Mouse (Mus musculus) large intestine, adult 2 months (tissue): ENCODE data around the gene Kcnj10. TPM values are rescaled to one million over a fixed set of nuclear protein-coding genes. Genes with fewer than 3 reads are reported as not detected.

Experiments
- DNase-seq: peaks from one replicate; pipeline ENCODE4 v3.0.0-alpha.2; 2012; ENCODE audit warnings: low read depth, low spot score
- WGBS: fragments of 180-500 bp; shearing (Covaris S2); methylation state at CpG from one replicate; pipeline ENCODE4 v1.1.7; 2018; 5-methylcytosine and 5-hydroxymethylcytosine counted together
- polyA plus RNA-seq: library from polyadenylated mRNA; depleted of rRNA; stranded (reverse); fragments of >200 nt; gene quantifications from 2 replicates; pipeline ENCODE4 v1.2.3, GENCODE M21; 2012; rRNA removed

The Kcnj10 gene
- polyA plus RNA-seq = 0.86 and 1.5 TPM in 2 replicates

GRCm38 (mm10) chr1:172340729-172341321 lies at the start of gene Kcnj10:
Gene Kcnj10 (plus strand): TSS chr1:172341210.
- 3% methylated on average over 38 of the region's 38 CpGs for WGBS
- no peak for DNase-seq

- WGBS = 51% methylated on average over 2 of the region's 2 CpGs
These were observed 48.1 kb upstream of the Kcnj10 start for GRCm38 (mm10) chr1:172292880-172293279.

DNA sequence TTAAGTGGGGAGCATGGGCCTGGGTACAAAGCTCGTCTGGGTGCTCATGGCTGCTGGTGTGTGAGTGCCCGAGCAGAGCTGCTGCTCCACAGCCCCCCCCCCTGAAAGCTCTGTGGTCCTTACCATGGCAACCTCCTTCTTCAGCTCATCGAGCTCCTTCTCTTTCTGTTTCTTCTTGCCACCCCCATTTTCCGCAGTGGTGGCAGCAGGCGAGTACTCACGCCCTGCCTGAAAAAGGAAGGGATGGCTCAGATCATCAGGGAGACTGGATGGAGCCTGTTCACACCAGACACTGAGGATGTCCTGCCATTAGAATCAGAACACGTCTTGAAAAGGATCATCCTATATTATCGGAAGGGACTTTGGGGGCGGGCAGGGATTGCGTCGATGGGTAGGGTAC lies 47.6 kb upstream of the Kcnj10 start:
- 93% methylated on average over 11 of the region's 11 CpGs for WGBS
- no peak for DNase-seq

More at GRCm38 (mm10) chr1:172292880-172293279, 48.1 kb upstream of the Kcnj10 start:
- no peak for DNase-seq

GRCm38 (mm10) chr1:172295751-172296197 lies 45.2 kb upstream of the Kcnj10 start:
- 67% methylated on average over 4 of the region's 4 CpGs for WGBS
- DNase-seq = no peak

DNA sequence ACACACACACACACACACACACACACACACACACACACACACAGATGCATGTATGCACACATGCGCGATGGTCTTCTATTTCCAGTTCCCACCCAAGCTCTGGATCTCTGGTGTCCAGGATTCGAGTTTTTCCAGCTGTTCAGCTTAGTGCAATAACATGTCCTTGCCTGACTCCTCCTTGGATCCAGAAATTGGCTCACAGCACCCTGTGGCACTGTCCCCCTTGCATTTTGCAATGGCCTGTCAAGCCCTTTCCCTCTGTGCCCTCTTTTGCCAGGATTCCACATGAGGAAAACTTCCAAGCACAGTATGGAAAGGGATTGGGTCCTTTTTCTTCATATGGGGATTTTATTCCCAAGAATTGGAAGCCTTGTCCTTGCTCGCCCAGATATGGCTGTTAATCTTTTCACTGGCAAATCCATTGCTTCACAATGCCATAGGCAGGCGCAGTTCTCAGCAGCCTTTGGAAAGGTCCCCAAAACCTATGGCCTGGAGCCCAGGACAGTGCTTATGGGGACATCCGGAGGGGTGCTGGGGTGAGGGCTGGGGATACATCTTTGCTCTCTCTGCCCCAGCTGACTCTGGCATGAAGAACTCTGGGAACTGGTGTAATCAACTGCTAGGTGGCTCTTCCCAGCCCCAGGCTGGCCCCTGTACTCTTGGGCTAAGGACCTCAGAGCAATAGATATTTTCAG lies 44.0 kb upstream of the Kcnj10 start:
- WGBS = 65% methylated on average over 6 of the region's 6 CpGs
- DNase-seq = no peak

DNA sequence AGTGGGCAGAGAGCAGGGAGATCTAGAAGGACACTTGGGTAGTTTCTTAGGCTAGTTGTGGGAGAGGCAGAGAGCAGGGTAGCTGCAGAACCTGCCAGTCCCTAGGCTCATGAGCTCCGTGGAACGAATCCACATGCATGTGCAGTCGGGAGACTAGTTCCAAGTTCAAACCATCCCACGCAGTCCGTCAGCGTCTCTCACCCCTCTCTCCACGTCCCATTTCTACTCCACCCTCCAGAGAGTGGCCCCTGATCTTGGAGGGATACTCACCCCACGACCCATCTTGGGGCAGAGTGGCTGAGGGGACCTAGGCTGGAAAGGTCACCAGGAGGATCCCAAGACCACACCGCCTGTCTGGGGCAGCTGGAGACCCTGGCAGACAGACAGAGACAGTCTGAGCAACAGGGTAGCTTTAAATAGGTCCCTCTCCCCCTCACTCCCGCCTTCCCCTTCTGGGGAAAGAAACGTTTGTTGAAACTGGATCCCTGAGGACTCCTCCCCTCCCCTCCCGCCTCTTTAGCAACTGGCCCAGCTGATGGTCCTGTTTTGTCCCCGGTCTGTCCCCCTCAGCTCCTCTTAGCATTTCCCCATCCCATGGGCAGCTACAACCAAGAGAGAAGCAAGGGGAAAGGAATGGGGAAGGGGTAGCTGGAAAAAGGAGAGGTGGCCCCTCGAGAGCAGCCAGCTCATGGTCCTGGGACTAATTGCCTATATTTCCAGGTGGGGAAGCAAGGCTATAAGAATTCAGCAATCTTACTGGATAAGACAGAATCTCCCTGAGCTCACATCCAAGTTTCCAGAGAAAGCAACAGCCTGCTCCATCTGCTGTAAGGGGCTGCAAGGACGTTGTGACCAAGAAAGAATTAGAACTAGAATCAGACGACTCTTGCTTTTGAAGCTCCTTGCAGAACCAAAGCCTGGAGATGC lies 43.1 kb upstream of the Kcnj10 start, which contains the start of gene Atp1a2:
Atp1a2 (minus strand) TSS at position 454 of the 927 bp plus-strand sequence.
- WGBS = 14% methylated on average over 16 of the region's 16 CpGs
- DNase-seq = no peak

GRCm38 (mm10) chr1:172299528-172299927 lies 41.5 kb upstream of the Kcnj10 start:
- no peak for DNase-seq
- WGBS = 76% methylated on average over 7 of the region's 7 CpGs

DNA sequence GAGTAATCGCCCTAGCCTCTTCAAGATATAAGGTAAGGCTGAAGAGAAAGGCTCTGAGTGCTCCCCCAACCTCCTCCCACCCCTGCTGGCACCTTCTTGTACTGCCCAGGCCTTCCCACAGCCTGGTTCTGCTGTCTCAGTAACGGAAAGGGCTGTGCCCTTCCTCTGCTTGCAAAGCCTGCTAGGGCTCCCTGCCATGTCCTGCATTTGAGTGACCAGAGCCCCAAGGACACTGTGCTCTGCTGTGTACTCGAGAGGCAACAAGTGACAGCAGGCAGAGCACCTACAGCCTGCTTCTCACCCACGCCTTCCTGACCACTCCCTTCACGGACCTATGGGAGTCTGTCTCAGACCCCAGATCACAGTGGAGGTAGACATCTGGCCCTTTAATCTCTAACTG lies 40.8 kb upstream of the Kcnj10 start:
- no peak for DNase-seq
- WGBS = 65% methylated on average over 5 of the region's 5 CpGs

- WGBS = 75% methylated on average over 12 of the region's 12 CpGs
- no peak for DNase-seq
These were observed 39.8 kb upstream of the Kcnj10 start for GRCm38 (mm10) chr1:172301180-172301579.

DNA sequence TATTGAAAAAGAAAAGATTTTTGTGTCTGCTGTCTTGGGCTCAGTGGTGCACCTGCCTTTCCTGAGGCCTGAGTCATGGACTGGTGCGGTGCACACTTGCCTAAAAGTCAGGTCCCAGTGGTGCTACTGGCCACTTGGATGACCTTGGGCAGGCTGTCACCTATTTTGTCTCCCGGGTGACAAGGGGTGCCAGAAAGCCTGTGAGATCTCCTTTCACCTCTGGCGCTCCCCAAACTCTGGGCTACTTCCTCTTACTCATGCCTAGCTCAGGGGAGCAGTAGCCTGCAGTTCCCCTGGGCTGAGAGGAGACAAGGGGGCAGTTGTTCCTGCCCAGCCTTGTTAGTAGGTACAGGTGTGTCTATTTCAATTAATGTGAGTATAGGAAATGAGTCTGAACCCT lies 38.7 kb upstream of the Kcnj10 start:
- no peak for DNase-seq
- WGBS = 42% methylated on average over 3 of the region's 3 CpGs

DNA sequence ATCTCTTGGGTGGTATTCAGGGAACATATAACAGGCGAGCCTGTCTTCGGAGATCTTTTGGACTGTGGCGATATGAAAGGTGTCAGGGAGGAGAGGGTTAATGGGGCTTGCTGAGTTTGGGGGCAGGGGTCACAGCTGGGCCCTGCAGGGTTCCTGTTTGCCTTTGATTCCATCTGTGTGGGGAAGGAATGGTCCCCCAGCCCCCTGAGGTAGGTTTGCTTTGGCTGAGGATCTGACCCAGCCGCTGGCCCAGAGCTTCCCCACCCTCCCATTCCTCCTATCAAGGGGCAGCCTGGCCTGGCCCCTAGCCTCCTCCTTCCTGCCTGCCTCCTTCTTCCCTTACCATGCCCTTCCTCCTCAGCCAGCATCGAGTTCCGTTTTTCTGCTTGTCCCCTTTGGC lies 38.2 kb upstream of the Kcnj10 start:
- DNase-seq = no peak
- 67% methylated on average over 6 of the region's 6 CpGs for WGBS

- WGBS = 74% methylated on average over 6 of the region's 6 CpGs
These were observed 36.6 kb upstream of the Kcnj10 start for GRCm38 (mm10) chr1:172304443-172304842.

GRCm38 (mm10) chr1:172305153-172305552 lies 35.9 kb upstream of the Kcnj10 start:
- 93% methylated on average over 2 of the region's 2 CpGs for WGBS
- no peak for DNase-seq

More at GRCm38 (mm10) chr1:172304443-172304842, 36.6 kb upstream of the Kcnj10 start:
- DNase-seq = no peak

- no peak for DNase-seq
- WGBS = 84% methylated on average over 3 of the region's 3 CpGs
These were observed 35.4 kb upstream of the Kcnj10 start for GRCm38 (mm10) chr1:172305635-172306034.

DNA sequence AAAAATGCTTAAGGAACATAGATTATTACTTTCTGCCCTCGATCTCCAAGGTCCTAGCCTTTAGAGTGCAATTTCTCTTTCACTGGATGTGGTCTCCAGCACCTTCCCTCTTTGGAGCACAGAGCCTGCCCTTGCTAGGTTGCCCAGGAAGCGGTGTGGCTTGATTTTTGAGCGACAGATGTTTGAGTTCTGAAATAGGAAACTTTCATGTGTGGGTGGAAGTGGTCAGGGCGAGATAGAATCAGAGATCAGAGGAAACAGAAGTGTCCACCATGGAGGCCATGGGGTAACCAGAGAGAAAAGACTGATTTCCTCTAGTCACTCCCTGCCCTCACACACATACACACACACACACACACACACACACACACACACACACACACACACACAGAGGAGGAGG lies 34.8 kb upstream of the Kcnj10 start:
- DNase-seq = no peak
- 85% methylated on average over 4 of the region's 4 CpGs for WGBS

DNA sequence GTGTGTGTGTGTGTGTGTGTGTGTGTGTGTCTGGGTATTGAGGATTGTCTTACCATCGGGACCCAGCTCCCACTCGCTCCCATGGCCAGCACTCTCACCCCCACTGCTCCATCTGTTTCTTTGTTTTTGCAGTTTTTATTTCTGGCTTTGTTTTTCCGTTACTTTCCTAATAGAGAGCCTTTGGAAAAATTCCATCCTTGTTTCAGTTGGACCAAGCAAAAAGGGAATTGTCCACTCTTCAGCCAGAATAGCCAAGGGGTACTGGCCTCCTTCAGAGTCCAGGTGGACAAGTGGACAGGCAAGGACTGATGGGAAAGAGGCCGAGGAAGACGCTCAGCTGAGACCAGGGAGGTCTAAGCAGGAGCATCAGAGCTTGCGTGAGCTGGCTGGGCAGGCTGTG lies 34.1 kb upstream of the Kcnj10 start:
- 72% methylated on average over 6 of the region's 6 CpGs for WGBS

GRCm38 (mm10) chr1:172307936-172308335 lies 33.1 kb upstream of the Kcnj10 start:
- 37% methylated on average over 10 of the region's 10 CpGs for WGBS
- peak; percentile 28 for DNase-seq

More for the DNA sequence above, 34.1 kb upstream of the Kcnj10 start:
- no peak for DNase-seq

DNA sequence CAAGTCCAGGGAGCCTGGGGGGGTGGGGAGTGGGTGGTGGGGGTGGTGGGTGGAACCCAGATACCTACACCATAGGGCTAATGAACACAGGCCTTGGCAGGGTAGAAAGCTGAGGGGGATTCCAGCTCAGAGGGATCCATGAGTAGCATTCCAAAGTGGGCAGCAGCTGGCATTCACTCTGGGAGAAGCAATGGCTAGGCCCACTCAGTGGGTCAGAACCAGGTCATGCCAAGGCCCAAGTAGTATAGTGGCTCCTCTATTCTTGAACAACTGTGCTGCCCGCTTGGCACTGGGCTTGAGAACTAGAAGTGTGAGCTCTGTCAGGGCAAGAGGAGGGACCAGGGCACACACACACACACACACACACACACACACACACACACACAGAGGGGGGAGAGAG lies 32.6 kb upstream of the Kcnj10 start:
- 86% methylated on average over 1 of the region's 1 CpGs for WGBS
- DNase-seq = no peak

GRCm38 (mm10) chr1:172309699-172310398 lies 31.2 kb upstream of the Kcnj10 start:
- DNase-seq = peak; percentile 88
- under 1% methylated on average over 14 of the region's 14 CpGs for WGBS
